Mouse (Mus musculus): ENCODE data around the gene Poc5. TPM values are rescaled to one million over a fixed set of nuclear protein-coding genes. Genes with fewer than 3 reads are reported as not detected.
A peak's percentile ranks its signal among the peaks of the same experiment; 100 is the strongest.

The Poc5 gene
- total and polyA plus RNA-seq, 3 experiments: 17.1 to 25.4 TPM; not detected in 1

- TF ChIP-seq RCOR1 (IDR thresholded peaks at IDR 0.05; ENCODE audit: low read depth, low read length): peak; percentile 88
Measured at GRCm38 (mm10) chr13:96388042-96388888, at the start of gene Poc5 (continued).

DNA sequence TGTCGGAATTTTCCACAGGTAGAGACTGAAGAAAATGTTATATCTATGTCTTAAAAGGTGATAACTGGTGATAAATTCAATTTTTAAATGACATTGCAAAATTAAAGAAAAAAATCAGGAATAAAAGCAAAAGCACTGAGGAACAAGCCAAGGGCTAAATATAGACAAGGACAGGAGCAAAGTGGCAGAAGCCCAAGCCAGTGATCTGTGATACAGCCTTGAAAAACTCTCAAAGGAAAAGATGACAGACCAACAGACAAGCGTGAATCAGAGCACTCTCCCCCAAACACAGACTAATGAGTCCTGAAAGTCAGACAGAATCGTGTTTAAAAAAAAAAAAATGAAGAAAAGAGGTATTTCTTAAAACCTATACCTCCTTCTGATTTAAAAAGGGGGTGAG lies 46.6 kb upstream of the Poc5 start:
- H3K9me3 ChIP-seq (replicated peaks; ENCODE audit: insufficient read depth, low read length): no peaks in the 10 kb centered on the region
- no peak for TF ChIP-seq ZKSCAN1 (IDR thresholded peaks at IDR 0.05; ENCODE audit: low read depth, low read length)
- DNase-seq (ENCODE audit: low read depth, low spot score): no peak
- H3K36me3 ChIP-seq (ENCODE audit: control insufficient read depth in 1 of 2, insufficient read depth in 2 of 2, low read length in 2 of 2): no peaks in the 10 kb centered on the region
- H3K27me3 ChIP-seq (ENCODE audit: control insufficient read depth in 1 of 2, insufficient read depth in 2 of 2, low read length in 2 of 2): peaks cover 0 to 3% of the 10 kb centered on the region in 2 experiments; a peak in 2 of 4 replicates
- H3K9ac ChIP-seq (ENCODE audit: control insufficient read depth, low read depth, low read length, poor library complexity, severe bottlenecking): no peak overlapping the region
- no peaks in the 10 kb centered on the region for H3K79me2 ChIP-seq (ENCODE audit: control insufficient read depth, insufficient read depth, low read length, poor library complexity)
- no peaks in the 10 kb centered on the region for H3K4me1 ChIP-seq (ENCODE audit: control insufficient read depth in 1 of 2, insufficient read depth in 2 of 2, low read length in 2 of 2)
- no peak overlapping the region for H3K27ac ChIP-seq (ENCODE audit: control insufficient read depth, low read depth, low read length)
- no peak overlapping the region for H3K4me3 ChIP-seq (ENCODE audit: control insufficient read depth in 1 of 2, insufficient read depth in 1 of 2, low read depth in 2 of 2, low read length in 2 of 2)

- no peak overlapping the region for H3K4me3 ChIP-seq (ENCODE audit: control insufficient read depth in 1 of 2, insufficient read depth in 1 of 2, low read depth in 2 of 2, low read length in 2 of 2)
- no peak overlapping the region for H3K9ac ChIP-seq (ENCODE audit: control insufficient read depth, low read depth, low read length, poor library complexity, severe bottlenecking)
- TF ChIP-seq ZNF384 (IDR thresholded peaks at IDR 0.05; ENCODE audit: low read depth, low read length) (no peak), RAD21 (IDR thresholded peaks at IDR 0.05; ENCODE audit: low read depth, low read length) (no peak), TCF12 (IDR thresholded peaks at IDR 0.05; ENCODE audit: low read depth, low read length) (no peak), CHD2 (IDR thresholded peaks at IDR 0.05; ENCODE audit: low read length) (no peak), NELFE (IDR thresholded peaks at IDR 0.05; ENCODE audit: low read depth, low read length) (no peak), POLR2A (IDR thresholded peaks at IDR 0.05; ENCODE audit: control insufficient read depth in 1 of 2, insufficient read depth in 1 of 2, low read depth in 1 of 2, low read length in 2 of 2, poor library complexity in 1 of 2) (no peak), UBTF (IDR thresholded peaks at IDR 0.05; ENCODE audit: borderline replicate concordance, insufficient read depth, low read depth, low read length) (no peak)
- no peaks in the 10 kb centered on the region for H3K9me3 ChIP-seq (replicated peaks; ENCODE audit: insufficient read depth, low read length)
- no peaks in the 10 kb centered on the region for H3K4me1 ChIP-seq (ENCODE audit: control insufficient read depth in 1 of 2, insufficient read depth in 2 of 2, low read length in 2 of 2)
- H3K36me3 ChIP-seq (ENCODE audit: control insufficient read depth in 1 of 2, insufficient read depth in 2 of 2, low read length in 2 of 2): no peaks in the 10 kb centered on the region
- no peak overlapping the region for H3K27ac ChIP-seq (ENCODE audit: control insufficient read depth, low read depth, low read length)
- H3K27me3 ChIP-seq (ENCODE audit: control insufficient read depth in 1 of 2, insufficient read depth in 2 of 2, low read length in 2 of 2): peaks cover 0 to 3% of the 10 kb centered on the region in 2 experiments; a peak in 2 of 4 replicates
- H3K79me2 ChIP-seq (ENCODE audit: control insufficient read depth, insufficient read depth, low read length, poor library complexity): no peaks in the 10 kb centered on the region
- DNase-seq (ENCODE audit: low read depth, low spot score): no peak
Measured at GRCm38 (mm10) chr13:96344778-96345177, 43.3 kb upstream of the Poc5 start.

GRCm38 (mm10) chr13:96346581-96346980 lies 41.5 kb upstream of the Poc5 start:
- Histone ChIP-seq H3K36me3 (ENCODE audit: control insufficient read depth in 1 of 2, insufficient read depth in 2 of 2, low read length in 2 of 2) (no peaks in the 10 kb centered on the region), H3K9ac (ENCODE audit: control insufficient read depth, low read depth, low read length, poor library complexity, severe bottlenecking) (no peak overlapping the region), H3K27ac (ENCODE audit: control insufficient read depth, low read depth, low read length) (no peak overlapping the region), H3K4me3 (ENCODE audit: control insufficient read depth in 1 of 2, insufficient read depth in 1 of 2, low read depth in 2 of 2, low read length in 2 of 2) (no peak overlapping the region), H3K79me2 (ENCODE audit: control insufficient read depth, insufficient read depth, low read length, poor library complexity) (no peaks in the 10 kb centered on the region), H3K9me3 (replicated peaks; ENCODE audit: insufficient read depth, low read length) (no peaks in the 10 kb centered on the region), H3K27me3 (ENCODE audit: control insufficient read depth in 1 of 2, insufficient read depth in 2 of 2, low read length in 2 of 2) (peaks cover 0 to 3% of the 10 kb centered on the region in 2 experiments; a peak in 2 of 4 replicates), H3K4me1 (ENCODE audit: control insufficient read depth in 1 of 2, insufficient read depth in 2 of 2, low read length in 2 of 2) (no peaks in the 10 kb centered on the region)
- DNase-seq (ENCODE audit: low read depth, low spot score): no peak
- TF ChIP-seq USF2 (IDR thresholded peaks at IDR 0.05; ENCODE audit: borderline replicate concordance in 1 of 2, insufficient read depth in 1 of 2, low read depth in 1 of 2, low read length in 2 of 2): no peak
- no peak for TF ChIP-seq MAZ (IDR thresholded peaks at IDR 0.05; ENCODE audit: low read depth, low read length)
- no peak for TF ChIP-seq POLR2AphosphoS5 (IDR thresholded peaks at IDR 0.05; ENCODE audit: borderline replicate concordance, low read depth, low read length)
- TF ChIP-seq CHD1 (IDR thresholded peaks at IDR 0.05; ENCODE audit: low read depth, low read length): no peak
- TF ChIP-seq GABPA (IDR thresholded peaks at IDR 0.05; ENCODE audit: low read depth, low read length): no peak
- TF ChIP-seq NELFE (IDR thresholded peaks at IDR 0.05; ENCODE audit: low read depth, low read length): no peak
- no peak for TF ChIP-seq CTCF (IDR thresholded peaks at IDR 0.05 in 2 of 3, conservative IDR thresholded peaks at IDR 0.05 in 1 of 3; ENCODE audit: control insufficient read depth in 1 of 3, insufficient read depth in 1 of 3, low read depth in 2 of 3, low read length in 3 of 3, poor library complexity in 1 of 3, severe bottlenecking in 1 of 3)
- no peak for TF ChIP-seq RAD21 (IDR thresholded peaks at IDR 0.05; ENCODE audit: low read depth, low read length)
- TF ChIP-seq E2F4 (IDR thresholded peaks at IDR 0.05; ENCODE audit: borderline replicate concordance, low read depth, low read length): no peak
- TF ChIP-seq ELF1 (IDR thresholded peaks at IDR 0.05; ENCODE audit: low read depth, low read length): no peak
- no peak for TF ChIP-seq MYB (IDR thresholded peaks at IDR 0.05; ENCODE audit: low read depth, low read length)
